Mouse (Mus musculus) adrenal gland, adult (tissue): ENCODE data around the gene Ccpg1.
A peak's percentile ranks its signal among the peaks of the same experiment; 100 is the strongest.

ENCODE experiments used
- DNase-seq, 2 experiments: peaks; one replicate each; pipeline ENCODE4 v3.0.0; 2022 to 2023; ENCODE audit warnings: low spot score in 1 of 2; ENCODE audit not compliant: inconsistent age in 2 of 2

The Ccpg1 gene

DNA sequence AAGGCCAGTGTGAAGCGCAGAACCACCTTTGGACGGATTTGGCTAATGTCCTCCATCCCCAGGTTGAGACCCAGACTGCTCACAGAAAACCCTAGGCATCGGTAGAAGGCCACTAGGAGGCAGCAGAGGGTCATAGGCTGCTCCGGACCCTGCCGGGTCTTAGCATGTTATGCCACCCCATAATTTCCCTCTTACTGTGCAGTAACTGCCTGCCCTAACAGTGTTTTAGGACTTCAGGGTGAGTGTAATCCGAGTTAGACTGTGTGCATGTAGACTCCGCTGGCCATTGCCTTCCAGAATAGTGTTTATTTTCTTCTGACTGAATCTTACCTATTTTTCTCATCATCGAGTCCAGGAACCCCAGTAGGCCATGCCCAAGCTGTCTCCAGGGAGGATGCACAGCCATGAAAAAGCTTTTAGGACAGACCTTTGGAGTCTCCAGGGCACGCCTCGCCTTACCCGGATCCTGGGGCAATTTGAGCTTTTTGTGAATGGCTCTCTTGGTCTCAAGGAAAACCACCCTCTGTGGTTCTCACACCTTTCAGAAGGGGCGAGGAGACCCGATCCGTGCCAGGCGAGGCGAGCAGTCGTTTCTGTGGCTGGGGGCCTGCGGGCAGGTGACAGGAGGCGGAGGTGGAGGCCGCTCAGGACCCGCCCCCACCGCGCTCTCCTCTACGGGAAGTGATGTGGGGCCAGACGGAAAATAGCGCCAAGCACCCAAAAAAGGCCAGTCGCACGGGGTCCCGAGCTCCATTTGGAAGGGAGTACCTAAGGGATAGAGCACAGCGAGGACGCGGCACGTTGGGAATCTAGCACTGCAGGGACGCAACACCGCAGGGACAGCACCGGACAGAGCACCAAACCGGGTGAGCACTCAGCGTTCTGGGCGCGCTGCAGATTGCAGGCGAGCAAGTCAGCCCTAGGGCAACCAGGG, 59.2 kb downstream of the Ccpg1 start, which contains the start of gene Rab27a:
Gene Rab27a (plus strand): TSS at position 709 of the 934 bp plus-strand sequence.
- peak; percentile 86 to 96 for DNase-seq

DNA sequence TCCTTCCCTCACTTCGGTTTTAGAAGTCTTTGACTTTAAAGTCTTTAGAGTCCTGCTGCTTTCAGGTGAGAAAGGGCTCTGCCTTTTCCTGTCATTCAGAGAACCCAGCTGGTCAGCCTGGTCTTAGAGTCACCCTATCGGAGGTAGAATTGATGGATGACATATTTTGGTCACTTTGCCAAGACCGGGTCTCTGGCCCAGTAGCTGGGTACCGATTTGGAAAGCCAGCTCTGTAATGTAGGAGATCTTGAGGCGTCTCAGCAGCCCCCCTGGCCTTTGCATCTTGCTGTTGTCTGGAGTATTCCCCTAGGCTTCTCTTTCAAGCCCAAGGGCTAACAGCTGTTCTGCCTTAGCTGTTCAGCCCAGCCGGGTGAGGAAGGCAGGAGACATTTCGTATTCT, 60.0 kb downstream of the Ccpg1 start:
- peak in 1 of 2 experiments; percentile 78 for DNase-seq

DNA sequence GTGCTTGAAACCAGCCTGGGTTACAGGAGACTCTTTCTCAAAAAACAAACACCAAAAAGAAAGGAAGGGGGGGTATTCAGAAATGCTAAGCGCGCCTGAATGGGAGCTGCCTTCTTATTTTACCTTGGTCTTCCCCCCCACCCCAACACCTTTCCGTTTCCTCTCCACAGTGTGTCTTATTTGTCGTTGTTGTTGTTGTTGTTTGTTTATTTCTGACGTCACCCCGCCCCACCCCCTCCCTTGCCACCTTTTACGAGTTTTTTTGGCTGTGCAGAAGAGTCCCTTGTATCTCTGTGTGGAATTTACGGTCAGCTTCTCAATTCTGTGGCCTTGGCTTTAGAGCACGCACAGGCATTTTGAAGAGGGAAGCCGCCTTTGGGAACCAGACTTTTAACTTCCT, 60.5 kb downstream of the Ccpg1 start:
- DNase-seq, result no peak

DNA sequence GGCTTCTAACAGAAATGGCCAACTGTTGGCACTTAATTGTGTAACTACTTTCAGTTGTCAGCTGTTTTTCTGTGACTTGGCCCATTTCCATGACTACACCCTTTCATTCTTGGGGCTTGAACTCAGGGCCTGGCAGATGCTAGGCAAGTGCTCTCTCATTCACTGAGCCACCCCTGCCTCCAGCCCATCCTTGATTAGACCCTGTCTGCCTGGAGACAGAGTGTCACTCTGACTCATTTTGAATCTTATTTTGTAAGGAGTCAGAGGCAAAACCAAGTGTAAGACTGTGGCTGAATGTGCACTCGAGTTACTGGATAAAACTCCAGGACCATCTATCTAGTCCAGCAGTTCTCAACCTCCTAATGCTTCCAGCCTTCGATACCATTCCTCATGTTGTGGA, 62.7 kb downstream of the Ccpg1 start:
- no peak for DNase-seq

DNA sequence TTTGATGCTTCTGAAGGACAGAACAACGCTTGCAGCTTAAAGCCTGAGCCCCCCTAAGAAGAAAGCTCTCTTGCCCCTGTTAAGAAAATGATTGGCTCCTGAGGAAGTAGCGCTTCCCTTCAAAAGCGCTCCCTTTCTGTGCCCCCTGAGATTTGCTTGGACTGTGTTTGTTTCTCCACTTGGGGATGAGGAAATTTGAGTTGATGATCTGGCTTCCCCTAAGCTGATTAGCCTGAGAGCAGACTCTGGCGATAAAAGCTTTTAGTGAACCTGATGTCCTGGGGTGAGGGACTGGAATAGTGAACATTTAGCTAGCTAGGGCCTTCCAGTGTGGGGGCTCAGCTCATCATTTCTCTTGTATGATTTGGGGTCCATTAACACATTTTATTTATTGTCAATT, 63.7 kb downstream of the Ccpg1 start:
- no peak for DNase-seq

DNA sequence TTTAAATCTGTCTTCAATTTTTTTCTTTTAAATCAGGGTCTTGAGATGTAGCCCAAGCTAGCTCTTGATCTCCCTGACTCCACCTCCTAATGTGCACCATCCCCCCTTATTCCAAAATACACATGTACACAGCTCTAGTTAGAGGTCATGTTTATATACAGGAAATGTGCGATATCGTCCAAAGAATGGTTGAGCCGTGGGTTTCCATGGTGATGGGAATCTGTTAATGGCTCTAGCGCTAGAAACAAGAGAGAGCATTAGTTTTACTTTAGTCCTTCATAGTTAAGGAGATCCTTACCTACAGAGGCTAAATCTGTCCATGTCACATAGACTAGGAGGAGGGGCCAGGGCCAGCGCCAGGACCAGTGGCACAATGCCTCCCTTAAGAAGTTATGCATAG, 64.6 kb downstream of the Ccpg1 start:
- no peak for DNase-seq

DNA sequence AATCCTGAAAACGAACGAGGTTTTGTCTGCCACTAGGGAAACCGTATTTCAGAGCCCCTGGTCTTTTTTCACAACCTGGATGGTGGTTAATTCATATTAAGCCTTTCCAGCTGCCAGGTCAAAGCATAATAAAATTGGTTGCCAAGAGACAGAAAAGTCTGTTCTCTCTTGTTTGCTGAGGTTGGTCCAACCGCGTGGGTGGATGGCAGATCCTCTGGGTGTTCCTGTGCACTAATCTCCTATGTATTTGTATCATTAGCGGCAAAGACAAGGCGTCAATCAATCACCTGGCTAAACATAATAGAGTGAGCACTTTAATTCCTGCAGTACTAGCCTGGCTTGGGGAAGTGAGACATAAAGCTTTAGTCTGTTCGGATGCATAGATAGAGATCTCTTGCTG, 65.4 kb downstream of the Ccpg1 start:
- DNase-seq, result peak; percentile 38 to 60

DNA sequence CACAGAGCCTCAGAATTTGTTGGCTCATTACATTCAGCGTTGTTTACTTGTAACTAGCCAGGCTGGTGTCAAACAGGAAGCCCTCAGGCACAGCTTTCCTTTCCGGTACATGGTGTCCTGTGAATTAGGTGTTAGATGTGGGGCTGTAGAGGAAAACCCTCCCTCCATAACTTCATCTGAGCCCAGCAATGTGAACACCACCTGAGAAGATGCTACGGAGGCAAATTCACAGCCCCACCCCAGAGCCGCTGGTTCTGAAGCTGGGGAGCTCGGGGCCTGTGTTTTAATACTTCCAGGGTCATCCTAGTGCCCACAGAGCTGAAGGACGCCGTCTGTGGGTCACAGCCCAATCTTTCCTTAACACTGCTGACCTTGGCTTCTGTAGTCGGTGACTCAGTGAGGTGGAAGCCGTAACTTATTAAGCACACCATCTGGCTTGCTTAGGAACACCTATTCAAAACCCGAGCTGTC, 70.2 kb downstream of the Ccpg1 start:
- DNase-seq, result peak; percentile 80 to 91

DNA sequence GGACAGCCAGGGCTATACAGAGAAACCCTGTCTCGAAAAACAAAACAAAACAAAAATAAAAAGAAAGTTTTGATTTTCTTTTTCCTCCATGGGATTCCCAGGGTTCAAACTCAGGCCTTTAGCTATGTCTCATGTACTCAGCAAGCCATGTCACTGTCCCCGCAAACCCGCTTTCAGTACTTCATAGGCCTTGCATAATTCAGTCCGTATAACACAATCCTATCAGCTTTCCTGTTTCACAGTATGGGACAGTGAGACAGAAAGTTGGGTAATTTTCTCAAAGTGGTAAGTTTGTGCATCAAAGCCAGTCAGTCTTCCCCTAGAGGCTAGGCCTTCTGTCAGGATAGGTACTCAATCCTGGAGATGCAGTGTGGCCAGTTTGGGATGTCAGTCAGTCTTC, 74.0 kb downstream of the Ccpg1 start:
- no peak for DNase-seq

DNA sequence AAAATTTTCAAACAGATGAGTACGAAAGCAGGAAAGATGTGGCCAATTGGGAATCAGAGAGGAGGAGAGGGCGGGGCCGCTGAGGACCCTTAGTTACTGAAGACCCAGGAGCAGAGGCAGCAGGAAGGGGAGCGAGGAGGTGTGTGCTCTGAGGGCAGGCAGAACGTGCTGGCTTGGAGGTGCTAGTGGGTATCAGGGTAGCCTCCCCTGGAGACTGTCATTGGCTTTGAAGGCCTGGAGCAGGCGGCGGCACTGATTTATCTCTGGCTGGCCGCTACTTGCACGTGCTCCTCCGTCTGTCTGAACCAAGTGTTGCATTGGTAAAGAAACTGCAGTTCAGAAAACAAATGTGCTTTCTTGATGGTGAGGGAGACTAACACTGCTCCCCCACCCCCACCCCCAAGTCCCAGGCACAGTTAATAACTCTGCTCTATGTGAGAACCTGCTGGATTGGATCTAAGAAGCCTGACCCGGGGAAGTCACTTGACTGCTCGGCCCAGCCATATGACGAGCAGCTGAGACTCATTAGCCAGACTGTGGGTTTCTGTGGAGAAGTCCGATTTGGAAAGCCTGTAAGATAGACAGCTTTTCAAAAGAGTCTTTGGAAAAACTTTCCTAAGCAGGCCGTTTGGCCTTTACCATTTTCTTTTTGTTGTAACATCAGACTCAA, 78.5 kb downstream of the Ccpg1 start:
- peak; percentile 41 to 76 for DNase-seq
